Comparison of ENCODE assay signal across 19 mouse cellular contexts in genomic region chr14:13332497-13333306, GRCm38 (mm10). TPM values are rescaled to one million over a fixed set of nuclear protein-coding genes. Genes with fewer than 3 reads are reported as not detected.
DNase-seq lines count a peak whose midpoint lies in the region; ATAC-seq and TF ChIP-seq lines count a peak whose summit lies in the region.
"Had no signal": no experiment of that assay in that cellular context is flagged by ENCODE, and none has a peak within 500 bp of the region (broad histone marks: within the 10 kb centered on the region; RNA-seq: fewer than 3 reads in every experiment).

No protein-coding gene starts in this region.

- no peak overlapping the region for H3K27ac ChIP-seq in kidney, embryonic 14.5 days (ENCODE audit: low read depth, low read length)
- no peak overlapping the region for H3K27ac ChIP-seq in forebrain, embryonic 15.5 days (replicated peaks)
- no peak overlapping the region for H3K27ac ChIP-seq in hindbrain, embryonic 16.5 days (ENCODE audit: low read depth, low read length)
- H3K27ac ChIP-seq in neural tube, embryonic 15.5 days (replicated peaks) = no peak overlapping the region
- H3K27ac ChIP-seq in intestine, postnatal 0 days (ENCODE audit: low read depth, low read length) = no peak overlapping the region
- H3K27ac ChIP-seq: embryonic facial prominence, embryonic 15.5 days had no signal

- 58% methylated on average over 10 of the region's 10 CpGs for WGBS in kidney, embryonic 14.5 days
- WGBS in forebrain, embryonic 15.5 days = 64% methylated on average over 10 of the region's 10 CpGs
- 58% methylated on average over 10 of the region's 10 CpGs for WGBS in hindbrain, embryonic 16.5 days
- 67% methylated on average over 10 of the region's 10 CpGs for WGBS in neural tube, embryonic 15.5 days
- WGBS in intestine, postnatal 0 days = 67% methylated on average over 10 of the region's 10 CpGs

- H3K9me3 ChIP-seq in kidney, embryonic 14.5 days (ENCODE audit: control insufficient read depth, low read length) = no peaks in the 10 kb centered on the region
- no peaks in the 10 kb centered on the region for H3K9me3 ChIP-seq in forebrain, embryonic 15.5 days
- H3K9me3 ChIP-seq in hindbrain, embryonic 16.5 days (ENCODE audit: control insufficient read depth, low read length) = no peaks in the 10 kb centered on the region
- H3K9me3 ChIP-seq in neural tube, embryonic 15.5 days (replicated peaks) = no peaks in the 10 kb centered on the region
- H3K9me3 ChIP-seq in intestine, postnatal 0 days (ENCODE audit: control insufficient read depth) = no peaks in the 10 kb centered on the region
- H3K9me3 ChIP-seq: embryonic facial prominence, embryonic 15.5 days; megakaryocyte, embryonic 14.5 days had no signal

- H3K4me2 ChIP-seq in kidney, embryonic 14.5 days (replicated peaks; ENCODE audit: low read depth, low read length) = no peak overlapping the region
- H3K4me2 ChIP-seq in forebrain, embryonic 15.5 days (replicated peaks) = no peak overlapping the region
- no peak overlapping the region for H3K4me2 ChIP-seq in hindbrain, embryonic 16.5 days (ENCODE audit: low read length)
- no peak overlapping the region for H3K4me2 ChIP-seq in neural tube, embryonic 15.5 days
- no peak overlapping the region for H3K4me2 ChIP-seq in intestine, postnatal 0 days (replicated peaks; ENCODE audit: low read depth)
- H3K4me2 ChIP-seq: embryonic facial prominence, embryonic 15.5 days had no signal

- TF ChIP-seq CTCF in intestine, postnatal 0 days (IDR thresholded peaks at IDR 0.05; ENCODE audit: low read depth) = no peak

- H3K27me3 ChIP-seq in kidney, embryonic 14.5 days (ENCODE audit: control insufficient read depth, insufficient read depth, low read length) = no peaks in the 10 kb centered on the region
- no peaks in the 10 kb centered on the region for H3K27me3 ChIP-seq in forebrain, embryonic 15.5 days
- no peaks in the 10 kb centered on the region for H3K27me3 ChIP-seq in hindbrain, embryonic 16.5 days (replicated peaks; ENCODE audit: control insufficient read depth, insufficient read depth, low read length)
- no peaks in the 10 kb centered on the region for H3K27me3 ChIP-seq in neural tube, embryonic 15.5 days (replicated peaks)
- no peaks in the 10 kb centered on the region for H3K27me3 ChIP-seq in intestine, postnatal 0 days (replicated peaks; ENCODE audit: control insufficient read depth, insufficient read depth, low read length)
- H3K27me3 ChIP-seq: embryonic facial prominence, embryonic 15.5 days; megakaryocyte, embryonic 14.5 days had no signal

- ATAC-seq in kidney, embryonic 14.5 days (ENCODE audit: low FRiP score, low TSS enrichment) = peak; percentile 49; the same call in 1 of the 2 replicates
- ATAC-seq in forebrain, embryonic 15.5 days (replicated peaks) = peak; percentile 53; the same call in 1 of the 2 replicates
- ATAC-seq in hindbrain, embryonic 16.5 days = peak; percentile 54
- peak; percentile 42; the same call in 1 of the 2 replicates for ATAC-seq in neural tube, embryonic 15.5 days (ENCODE audit: low FRiP score)
- no peak for ATAC-seq in intestine, postnatal 0 days

- no peaks in the 10 kb centered on the region for H3K36me3 ChIP-seq in kidney, embryonic 14.5 days (ENCODE audit: control insufficient read depth, insufficient read depth, low read length)
- H3K36me3 ChIP-seq in forebrain, embryonic 15.5 days = no peaks in the 10 kb centered on the region
- no peaks in the 10 kb centered on the region for H3K36me3 ChIP-seq in hindbrain, embryonic 16.5 days (ENCODE audit: control insufficient read depth, insufficient read depth, low read length)
- no peaks in the 10 kb centered on the region for H3K36me3 ChIP-seq in neural tube, embryonic 15.5 days
- H3K36me3 ChIP-seq in intestine, postnatal 0 days (ENCODE audit: control insufficient read depth, insufficient read depth) = no peaks in the 10 kb centered on the region
- H3K36me3 ChIP-seq: embryonic facial prominence, embryonic 15.5 days had no signal

- H3K4me3 ChIP-seq in kidney, embryonic 14.5 days (ENCODE audit: low read length) = no peak overlapping the region
- no peak overlapping the region for H3K4me3 ChIP-seq in forebrain, embryonic 15.5 days
- no peak overlapping the region for H3K4me3 ChIP-seq in hindbrain, embryonic 16.5 days (ENCODE audit: low read length)
- H3K4me3 ChIP-seq in neural tube, embryonic 15.5 days (replicated peaks) = no peak overlapping the region
- H3K4me3 ChIP-seq in intestine, postnatal 0 days (ENCODE audit: low read depth, low read length) = no peak overlapping the region
- H3K4me3 ChIP-seq: embryonic facial prominence, embryonic 15.5 days; megakaryocyte, embryonic 14.5 days had no signal

- no peak overlapping the region for H3K9ac ChIP-seq in kidney, embryonic 14.5 days (ENCODE audit: low read depth, low read length)
- no peak overlapping the region for H3K9ac ChIP-seq in forebrain, embryonic 15.5 days (replicated peaks)
- H3K9ac ChIP-seq in hindbrain, embryonic 16.5 days (ENCODE audit: low read depth, low read length) = no peak overlapping the region
- H3K9ac ChIP-seq in neural tube, embryonic 15.5 days (replicated peaks) = no peak overlapping the region
- no peak overlapping the region for H3K9ac ChIP-seq in intestine, postnatal 0 days (ENCODE audit: low read depth, low read length)
- H3K9ac ChIP-seq: embryonic facial prominence, embryonic 15.5 days had no signal

- DNase-seq in kidney, postnatal 4 days = no peak
- DNase-seq in lung, postnatal 14 days = no peak
- DNase-seq: adrenal gland, postnatal 10 days; B cell, adult 2 months; cerebellum, adult 11-12 months; heart, adult 11 months; heart, postnatal 4 days; kidney, adult 11 months; kidney, postnatal 14 days; layer of hippocampus, adult 9-11 months; lung, postnatal 10 days; right cerebral cortex, postnatal 25 days had no signal

- no peaks in the 10 kb centered on the region for H3K4me1 ChIP-seq in kidney, embryonic 14.5 days (ENCODE audit: control insufficient read depth, insufficient read depth, low read length)
- H3K4me1 ChIP-seq in forebrain, embryonic 15.5 days = peaks cover 4% of the 10 kb centered on the region; the same call in 1 of the 2 replicates
- no peaks in the 10 kb centered on the region for H3K4me1 ChIP-seq in hindbrain, embryonic 16.5 days (ENCODE audit: control insufficient read depth, insufficient read depth, low read depth, low read length)
- no peaks in the 10 kb centered on the region for H3K4me1 ChIP-seq in neural tube, embryonic 15.5 days
- H3K4me1 ChIP-seq in intestine, postnatal 0 days (replicated peaks; ENCODE audit: control insufficient read depth, insufficient read depth, low read length) = no peaks in the 10 kb centered on the region
- H3K4me1 ChIP-seq: embryonic facial prominence, embryonic 15.5 days; megakaryocyte, embryonic 14.5 days had no signal

RNA-seq across cellular contexts. Expression of gene Synpr, which starts 48.1 kb away (rescaled TPM):
- 1.3 and 2.0 TPM in 2 replicates for polyA plus RNA-seq in kidney, embryonic 14.5 days (2014; fragmentation: Nextera tagmentation; extraction: Ambion mirVana)
- 25.3 and 25.8 TPM in 2 replicates for polyA plus RNA-seq in forebrain, embryonic 15.5 days (2015; fragmentation: Nextera tagmentation; extraction: Ambion mirVana)
- polyA plus RNA-seq in hindbrain, embryonic 16.5 days (2015; fragmentation: Nextera tagmentation; extraction: Ambion mirVana) = 53.2 and 67.4 TPM in 2 replicates
- polyA plus RNA-seq in neural tube, embryonic 15.5 days (2015; fragmentation: Nextera tagmentation; extraction: Ambion mirVana) = 48.0 and 56.3 TPM in 2 replicates
- 0.94 and 1.1 TPM in 2 replicates for polyA plus RNA-seq in intestine, postnatal 0 days (2015; fragmentation: Nextera tagmentation; extraction: Ambion mirVana)
